Mouse (Mus musculus): ENCODE results near the gene Zbtb7b.

DNA sequence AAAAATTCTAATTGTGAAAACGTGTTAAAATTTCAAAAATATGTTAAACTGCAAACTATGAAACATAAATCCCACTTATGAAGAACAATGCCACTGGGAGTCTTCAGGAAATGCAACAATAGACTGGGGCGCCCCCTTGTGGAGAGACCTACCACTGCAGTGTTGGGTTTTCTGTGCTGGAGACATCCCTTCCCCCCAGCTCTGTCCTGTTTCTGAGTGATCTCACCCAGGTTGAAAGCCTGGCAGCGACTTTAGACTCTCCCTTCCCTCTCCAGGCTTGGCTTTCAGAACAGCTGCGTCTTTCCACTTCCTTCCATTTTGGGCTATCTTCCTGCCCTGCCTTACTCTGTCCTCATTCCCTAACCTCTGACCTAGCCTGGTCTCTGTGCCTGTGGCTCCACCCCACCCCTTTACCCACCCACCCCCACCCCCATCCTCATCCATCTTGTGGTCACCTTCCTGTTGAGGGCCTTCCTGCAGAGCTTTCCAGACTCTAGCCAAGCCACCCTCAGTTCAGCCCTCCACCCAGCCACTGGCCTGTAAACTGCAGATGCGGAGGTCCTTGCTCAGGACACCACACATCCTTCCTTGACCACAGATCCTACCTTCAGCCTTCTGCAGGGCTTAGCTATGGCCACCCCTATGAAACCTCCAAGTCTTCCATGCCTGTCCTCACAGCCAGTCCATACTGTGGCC is 39.6 kb downstream of the Zbtb7b start:
- TF ChIP-seq POLR2A (IDR thresholded peaks at IDR 0.05; ENCODE audit: insufficient read length, low read depth) (no peak), MYOD1 (IDR thresholded peaks at IDR 0.05; ENCODE audit: control insufficient read depth in 1 of 3, insufficient read length in 2 of 3, low read depth in 2 of 3) (no peak), CEBPB (IDR thresholded peaks at IDR 0.05; ENCODE audit: insufficient read depth, poor library complexity, severe bottlenecking) (no peak), E2F4 (IDR thresholded peaks at IDR 0.05; ENCODE audit: insufficient read depth) (no peak), POLR2AphosphoS2 (IDR thresholded peaks at IDR 0.05; ENCODE audit: insufficient read length, low read depth) (no peak), MAX (IDR thresholded peaks at IDR 0.05; ENCODE audit: low read depth) (no peak), USF1 (IDR thresholded peaks at IDR 0.05; ENCODE audit: low read depth) (no peak), TCF12 (IDR thresholded peaks at IDR 0.05; ENCODE audit: insufficient read depth, poor library complexity, severe bottlenecking) (no peak), MYOG (IDR thresholded peaks at IDR 0.05; ENCODE audit: control insufficient read depth in 1 of 3, insufficient read depth in 1 of 3, insufficient read length in 2 of 3, low read depth in 2 of 3) (no peak), SRF (IDR thresholded peaks at IDR 0.05; ENCODE audit: control insufficient read depth, insufficient read length, low read depth) (no peak), REST (IDR thresholded peaks at IDR 0.05; ENCODE audit: insufficient read depth, insufficient read length) (no peak)

All from myocyte (in vitro differentiated cells).